Comparison of ENCODE assay signal across 10 mouse cellular contexts in genomic region chr9:40537708-40538105, GRCm38 (mm10). TPM values are rescaled to one million over a fixed set of nuclear protein-coding genes. Genes with fewer than 3 reads are reported as not detected.
DNase-seq lines count a peak whose midpoint lies in the region; ATAC-seq and TF ChIP-seq lines count a peak whose summit lies in the region.
"Had no signal": no experiment of that assay in that cellular context is flagged by ENCODE, and none has a peak within 500 bp of the region (broad histone marks: within the 10 kb centered on the region; RNA-seq: fewer than 3 reads in every experiment).

No protein-coding gene starts in this region.

- H3K27me3 ChIP-seq in kidney, postnatal 0 days (ENCODE audit: insufficient read depth, low read length) = no peaks in the 10 kb centered on the region
- no peaks in the 10 kb centered on the region for H3K27me3 ChIP-seq in midbrain, embryonic 14.5 days (ENCODE audit: control insufficient read depth, insufficient read depth, low read length)
- H3K27me3 ChIP-seq: embryonic facial prominence, embryonic 15.5 days had no signal

- ATAC-seq in kidney, postnatal 0 days (replicated peaks; ENCODE audit: low FRiP score, low read depth) = no peak; the same call in 1 of the 2 replicates
- ATAC-seq in midbrain, embryonic 14.5 days (ENCODE audit: low FRiP score, low TSS enrichment) = peak; percentile 87
- ATAC-seq in granulocyte monocyte progenitor cell, adult 5-6 weeks (replicated peaks; ENCODE audit: poor library complexity, severe bottlenecking) = no peak

- H3K36me3 ChIP-seq in kidney, postnatal 0 days (ENCODE audit: insufficient read depth, low read length) = no peaks in the 10 kb centered on the region
- H3K36me3 ChIP-seq in midbrain, embryonic 14.5 days (ENCODE audit: control insufficient read depth, insufficient read depth, low read length) = no peaks in the 10 kb centered on the region
- H3K36me3 ChIP-seq: embryonic facial prominence, embryonic 15.5 days; limb, embryonic 12.5 days had no signal

- no peak for TF ChIP-seq CTCF in kidney, postnatal 0 days (IDR thresholded peaks at IDR 0.05; ENCODE audit: low read depth)

- no peaks in the 10 kb centered on the region for H3K9me3 ChIP-seq in kidney, postnatal 0 days (replicated peaks; ENCODE audit: low read length)
- H3K9me3 ChIP-seq in midbrain, embryonic 14.5 days (ENCODE audit: control insufficient read depth, low read length) = no peaks in the 10 kb centered on the region
- H3K9me3 ChIP-seq: embryonic facial prominence, embryonic 15.5 days; limb, embryonic 12.5 days had no signal

- peak; percentile 53 for DNase-seq in layer of hippocampus, adult 11-12 months (ENCODE audit: low spot score)
- no peak for DNase-seq in layer of hippocampus, adult 9-10 months (ENCODE audit: low spot score)
- DNase-seq in cerebellum, postnatal 14 days = peak; percentile 100
- DNase-seq in gastrocnemius, postnatal 4 days (ENCODE audit: low spot score in 2 of 2) = peak; percentile 34 to 75
- DNase-seq in kidney, postnatal 0 days (ENCODE audit: low spot score) = peak; percentile 28
- peak; percentile 81 for DNase-seq in midbrain, embryonic 14.5 days
- no peak for DNase-seq in spleen, adult 12 weeks (ENCODE audit: low spot score)

- no peak overlapping the region for H3K4me2 ChIP-seq in kidney, postnatal 0 days (ENCODE audit: low read length)
- no peak overlapping the region for H3K4me2 ChIP-seq in midbrain, embryonic 14.5 days (ENCODE audit: low read length)
- H3K4me2 ChIP-seq: embryonic facial prominence, embryonic 15.5 days; limb, embryonic 12.5 days had no signal

- H3K4me3 ChIP-seq in kidney, postnatal 0 days (replicated peaks; ENCODE audit: low read depth, low read length) = no peak overlapping the region
- no peak overlapping the region for H3K4me3 ChIP-seq in midbrain, embryonic 14.5 days (replicated peaks; ENCODE audit: low read depth, low read length)
- H3K4me3 ChIP-seq: embryonic facial prominence, embryonic 15.5 days; limb, embryonic 12.5 days had no signal

- H3K4me1 ChIP-seq in kidney, postnatal 0 days (replicated peaks; ENCODE audit: insufficient read depth, low read length) = no peaks in the 10 kb centered on the region
- peaks cover 16% of the 10 kb centered on the region for H3K4me1 ChIP-seq in midbrain, embryonic 14.5 days (ENCODE audit: control insufficient read depth, insufficient read depth, low read length)
- H3K4me1 ChIP-seq: embryonic facial prominence, embryonic 15.5 days had no signal

- 26% methylated on average over 2 of the region's 2 CpGs for WGBS in kidney, postnatal 0 days
- 22% methylated on average over 2 of the region's 2 CpGs for WGBS in midbrain, embryonic 14.5 days

- H3K27ac ChIP-seq in kidney, postnatal 0 days = no peak overlapping the region
- H3K27ac ChIP-seq in midbrain, embryonic 14.5 days (replicated peaks; ENCODE audit: low read depth, low read length) = peak overlapping the region; percentile 52; the same call in 1 of the 2 replicates
- H3K27ac ChIP-seq: embryonic facial prominence, embryonic 15.5 days; limb, embryonic 12.5 days had no signal

- H3K9ac ChIP-seq in kidney, postnatal 0 days (ENCODE audit: low read depth, low read length) = no peak overlapping the region
- no peak overlapping the region for H3K9ac ChIP-seq in midbrain, embryonic 14.5 days (replicated peaks; ENCODE audit: low read length)
- H3K9ac ChIP-seq: embryonic facial prominence, embryonic 15.5 days; limb, embryonic 12.5 days had no signal

RNA-seq across cellular contexts. Expression of gene Gramd1b, which starts 6.5 kb away (rescaled TPM):
- total RNA-seq in gastrocnemius, postnatal 4 days (2021) = 10 to 100 TPM; 19.7 to 25.3 TPM
- 8.9 and 9.0 TPM in 2 replicates for polyA plus RNA-seq in kidney, postnatal 0 days (2015; fragmentation: Nextera tagmentation; extraction: Ambion mirVana)
- polyA plus RNA-seq in midbrain, embryonic 14.5 days (2014; fragmentation: Nextera tagmentation; extraction: Ambion mirVana) = 11.3 and 15.4 TPM in 2 replicates
- total RNA-seq in granulocyte monocyte progenitor cell, adult 5-6 weeks (2014; fragmentation: Nextera tagmentation) = 18.5 and 25.8 TPM in 2 replicates
- 5.3 and 8.1 TPM in 2 replicates for total RNA-seq in granulocyte monocyte progenitor cell, adult 5-6 weeks (2017)

Comparison
In these comparisons a context has a peak if more than half of its experiments do, and no peak if none do; other contexts are left out.
1. DNase-seq: peak in layer of hippocampus, adult 11-12 months (single experiment), cerebellum, postnatal 14 days (2 of 2), gastrocnemius, postnatal 4 days (2 of 2), kidney, postnatal 0 days (single experiment) and midbrain, embryonic 14.5 days (single experiment); none in layer of hippocampus, adult 9-10 months (single experiment) and spleen, adult 12 weeks (single experiment).